In genomic region chr10:58496732-58497131, GRCm38 (mm10) we compare ENCODE assay signal across 10 mouse cellular contexts. TPM values are rescaled to one million over a fixed set of nuclear protein-coding genes. Genes with fewer than 3 reads are reported as not detected.
DNase-seq lines count a peak whose midpoint lies in the region; ATAC-seq lines count a peak whose summit lies in the region.
"Had no signal": no experiment of that assay in that cellular context is flagged by ENCODE, and none has a peak within 500 bp of the region (broad histone marks: within the 10 kb centered on the region; RNA-seq: fewer than 3 reads in every experiment).

No protein-coding gene starts in this region.

- H3K27me3 ChIP-seq in heart, embryonic 13.5 days (replicated peaks), result no peaks in the 10 kb centered on the region
- no peaks in the 10 kb centered on the region for H3K27me3 ChIP-seq in embryonic facial prominence, embryonic 12.5 days
- H3K27me3 ChIP-seq in liver, embryonic 12.5 days (replicated peaks), result no peaks in the 10 kb centered on the region

- peak overlapping the region; percentile 88; the same call in 1 of the 2 replicates for H3K27ac ChIP-seq in heart, embryonic 13.5 days (replicated peaks)
- peak overlapping the region; percentile 87; the same call in 1 of the 2 replicates for H3K27ac ChIP-seq in embryonic facial prominence, embryonic 12.5 days
- peak overlapping the region; percentile 82 for H3K27ac ChIP-seq in liver, embryonic 12.5 days

- no peak overlapping the region; the same call in 1 of the 2 replicates for H3K9ac ChIP-seq in heart, embryonic 13.5 days
- H3K9ac ChIP-seq in embryonic facial prominence, embryonic 12.5 days, result no peak overlapping the region
- peak overlapping the region; percentile 69 for H3K9ac ChIP-seq in liver, embryonic 12.5 days

- H3K4me1 ChIP-seq in heart, embryonic 13.5 days, result peaks cover 16% of the 10 kb centered on the region
- H3K4me1 ChIP-seq in embryonic facial prominence, embryonic 12.5 days, result 0 out of 2 replicates have a peak, but pooled peaks cover 3% of the 10 kb centered on the region
- peaks cover 19% of the 10 kb centered on the region for H3K4me1 ChIP-seq in liver, embryonic 12.5 days

- no peak for DNase-seq in heart, adult 8-10 months (ENCODE audit: low spot score)
- DNase-seq in 3T3-L1 (ENCODE audit: low read depth, low spot score), result peak; percentile 34
- no peak for DNase-seq in right cerebral cortex, postnatal 36 days (ENCODE audit: low spot score in 2 of 2)
- no peak for DNase-seq in layer of hippocampus, postnatal 14 days (ENCODE audit: low spot score in 2 of 2)
- DNase-seq in urinary bladder, adult 2 months (ENCODE audit: low spot score), result no peak
- DNase-seq: kidney, adult 18-20 months; thymus, adult 2 months had no signal

- peaks cover 39% of the 10 kb centered on the region for H3K36me3 ChIP-seq in heart, embryonic 13.5 days
- peaks cover 27% of the 10 kb centered on the region for H3K36me3 ChIP-seq in embryonic facial prominence, embryonic 12.5 days
- peaks cover 36% of the 10 kb centered on the region for H3K36me3 ChIP-seq in liver, embryonic 12.5 days

- H3K4me3 ChIP-seq in heart, embryonic 13.5 days, result peak overlapping the region; percentile 71
- 0 out of 2 replicates have a peak overlapping the region, but pooled peaks have one; percentile 70 for H3K4me3 ChIP-seq in embryonic facial prominence, embryonic 12.5 days
- peak overlapping the region; percentile 65 for H3K4me3 ChIP-seq in liver, embryonic 12.5 days

- H3K9me3 ChIP-seq in heart, embryonic 13.5 days, result no peaks in the 10 kb centered on the region
- H3K9me3 ChIP-seq in embryonic facial prominence, embryonic 12.5 days, result no peaks in the 10 kb centered on the region
- H3K9me3 ChIP-seq in liver, embryonic 12.5 days (replicated peaks), result no peaks in the 10 kb centered on the region

- H3K4me2 ChIP-seq in heart, embryonic 13.5 days, result peak overlapping the region; percentile 71
- H3K4me2 ChIP-seq in embryonic facial prominence, embryonic 12.5 days (replicated peaks), result peak overlapping the region; percentile 55
- peak overlapping the region; percentile 85 for H3K4me2 ChIP-seq in liver, embryonic 12.5 days

- ATAC-seq in heart, embryonic 13.5 days (ENCODE audit: extremely low read depth, insufficient number of reproducible peaks, low FRiP score, low TSS enrichment), result no peak
- no peak for ATAC-seq in embryonic facial prominence, embryonic 12.5 days (ENCODE audit: insufficient number of reproducible peaks, insufficient read depth, low FRiP score, low TSS enrichment)
- no peak for ATAC-seq in liver, embryonic 12.5 days

RNA-seq across cellular contexts. Expression of gene Ccdc138, which starts 1.0 kb away (rescaled TPM):
- 6.2 and 6.6 TPM in 2 replicates for polyA plus RNA-seq in heart, embryonic 13.5 days (2015; fragmentation: Nextera tagmentation; extraction: Ambion mirVana)
- total RNA-seq in heart, adult 8-10 months (2022), result under 1 TPM; 0.37 to 0.82 (median 0.53) TPM
- 14.1 and 15.3 TPM in 2 replicates for polyA plus RNA-seq in embryonic facial prominence, embryonic 12.5 days (2016; fragmentation: Nextera tagmentation; extraction: Ambion mirVana)
- 3.6 and 4.3 TPM in 2 replicates for polyA plus RNA-seq in liver, embryonic 12.5 days (2016; fragmentation: Nextera tagmentation; extraction: Ambion mirVana)
- 1 to 10 TPM; 5.1 to 5.2 TPM for total RNA-seq in layer of hippocampus, postnatal 14 days (2021)
- polyA plus RNA-seq in urinary bladder, adult 2 months (2012; rRNA removed), result 1.8 and 2.0 TPM in 2 replicates

RNA-seq across cellular contexts. Expression of gene Ranbp2, which starts 50.0 kb away (rescaled TPM):
- 14.0 and 15.2 TPM in 2 replicates for polyA plus RNA-seq in heart, embryonic 13.5 days (2015; fragmentation: Nextera tagmentation; extraction: Ambion mirVana)
- total RNA-seq in heart, adult 8-10 months (2022), result 10 to 100 TPM; 49.8 to 53.3 (median 51.2) TPM
- polyA plus RNA-seq in embryonic facial prominence, embryonic 12.5 days (2016; fragmentation: Nextera tagmentation; extraction: Ambion mirVana), result 26.8 and 28.6 TPM in 2 replicates
- 32.1 and 33.2 TPM in 2 replicates for polyA plus RNA-seq in liver, embryonic 12.5 days (2016; fragmentation: Nextera tagmentation; extraction: Ambion mirVana)
- 10 to 100 TPM; 66.5 to 70.8 TPM for total RNA-seq in layer of hippocampus, postnatal 14 days (2021)
- 13.6 and 17.8 TPM in 2 replicates for polyA plus RNA-seq in urinary bladder, adult 2 months (2012; rRNA removed)
